Mouse (Mus musculus) naive thymus-derived CD4-positive, alpha-beta T cell, adult 2 months (primary cell): ENCODE measurements around the gene Gm379.
A peak's percentile ranks its signal among the peaks of the same experiment; 100 is the strongest.

Experiments
- DNase-seq: peaks from one replicate; pipeline ENCODE4 v3.0.0-alpha.2; 2011; ENCODE audit warnings: low read depth

Gm379 gene

DNA sequence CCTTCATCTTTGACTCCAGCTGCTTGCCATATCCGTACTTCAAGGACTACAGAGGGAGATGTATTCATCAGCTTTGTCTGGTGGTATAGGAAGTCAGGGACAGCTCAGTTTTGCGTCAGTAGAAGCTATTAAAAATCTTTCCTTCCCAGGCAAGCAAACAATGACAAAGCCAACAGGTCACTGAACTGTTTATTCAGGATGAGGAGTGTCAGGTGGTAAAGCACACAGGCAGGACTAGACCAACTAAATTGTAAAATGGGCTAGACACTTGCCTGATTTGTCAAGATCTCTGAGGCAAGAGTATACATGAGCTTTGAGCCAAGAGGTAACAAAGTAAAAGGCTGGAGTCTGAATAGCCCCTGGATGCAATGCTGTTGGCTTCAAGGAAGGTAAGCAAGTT lies at the start of gene Gm379:
Gene Gm379 (minus strand): TSS at position 7 of the 400 bp plus-strand sequence.
- DNase-seq = peak; percentile 4

DNA sequence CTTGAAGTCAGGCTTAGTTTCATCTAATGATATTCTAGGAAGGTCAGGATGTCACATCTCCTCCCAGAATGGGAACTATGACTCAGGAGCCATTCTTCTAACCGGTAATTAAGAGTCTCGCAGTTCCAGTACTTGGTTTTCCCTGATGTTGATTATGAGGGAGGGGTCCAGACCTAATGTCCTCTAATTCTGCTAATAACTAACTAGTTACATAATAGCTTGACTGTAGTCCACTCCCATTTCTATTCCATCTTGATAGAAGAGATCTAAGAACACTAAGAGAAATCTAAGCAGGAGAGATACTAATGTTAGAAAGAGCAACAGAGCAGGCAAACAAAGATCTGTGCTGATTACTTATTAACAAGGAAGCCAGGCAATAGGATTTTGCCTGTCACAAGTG lies 39.6 kb upstream of the Gm379 start:
- no peak for DNase-seq

DNA sequence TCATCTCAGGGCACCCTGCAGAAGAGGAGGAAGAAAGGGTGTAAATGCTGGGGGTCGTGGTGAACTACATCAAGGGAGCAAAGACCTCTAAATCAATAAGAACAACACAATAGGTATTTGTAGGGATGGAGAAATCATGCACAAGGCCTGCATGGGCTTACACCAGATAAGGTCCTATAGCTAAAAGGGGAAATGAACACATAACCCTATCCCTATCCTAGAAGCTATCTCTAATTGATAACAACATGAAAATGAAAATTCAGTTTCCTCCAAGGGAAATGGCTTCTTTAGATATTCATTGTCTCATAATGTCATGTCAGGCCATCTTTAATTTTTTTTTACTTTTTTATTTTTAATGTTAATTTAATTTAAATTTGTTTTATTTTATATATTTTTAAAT lies 4.2 kb upstream of the Gm379 start:
- no peak for DNase-seq

DNA sequence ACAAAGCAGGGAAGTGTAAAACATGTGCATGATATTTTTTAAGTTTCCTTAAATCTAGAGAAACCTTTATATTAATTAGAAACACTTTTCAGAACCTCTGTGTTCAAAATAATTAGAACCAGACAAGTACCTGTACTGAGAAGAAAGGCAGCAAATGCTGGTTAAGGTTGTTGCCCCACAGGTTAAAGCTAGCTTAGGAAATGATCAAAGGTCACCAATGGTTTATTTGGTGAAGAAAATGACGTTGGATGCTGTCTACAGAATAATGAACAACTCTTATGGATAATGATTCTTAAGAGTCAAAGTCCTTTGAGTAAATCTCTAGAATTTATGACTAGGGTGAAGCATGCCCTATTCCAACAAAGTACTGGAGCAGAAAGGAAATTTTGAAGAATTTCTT lies 42.7 kb downstream of the Gm379 start:
- DNase-seq = no peak

DNA sequence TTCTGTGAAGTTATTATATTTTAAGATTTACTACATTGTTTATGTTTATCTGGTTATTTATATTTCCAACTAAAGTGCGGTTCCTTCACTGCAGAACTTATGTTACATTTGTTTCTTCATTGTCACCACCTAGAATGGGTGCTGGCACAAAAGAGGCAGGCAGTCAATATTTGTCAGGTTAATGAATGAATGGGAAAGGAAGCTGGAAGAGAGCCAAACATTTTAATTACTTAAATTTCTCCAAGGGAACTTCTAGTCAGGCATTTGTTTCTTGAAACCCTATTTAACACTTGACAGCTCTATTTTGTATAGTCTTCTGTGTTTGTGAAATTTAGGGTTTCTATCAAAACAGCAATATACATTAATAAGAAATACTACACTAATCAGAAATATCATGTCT lies 43.8 kb downstream of the Gm379 start:
- no peak for DNase-seq
